Mouse (Mus musculus) spleen, adult 2 months (tissue): Measurements from ENCODE around the gene Gm30737. TPM values are rescaled to one million over a fixed set of nuclear protein-coding genes. Genes with fewer than 3 reads are reported as not detected.
"Not testable (repeated sequence)": the region's sequence is repeated elsewhere in the genome, so short reads cannot be mapped to it uniquely, and the experiment has no call there.

Experiments used
- DNase-seq, 2 experiments: peaks; one replicate each; pipeline versions ENCODE4 v3.0.0 to v3.0.0-alpha.2; 2012 to 2021; ENCODE audit warnings: low spot score in 2 of 2, low read depth in 1 of 2
- H3K27ac ChIP-seq: fragments of 200-500 bp; 2 replicates; pipeline ENCODE4 v1.5.1; 2012; ENCODE audit warnings: low read length, inconsistent platforms; ENCODE audit not compliant: insufficient read depth
- H3K27me3 ChIP-seq: fragments of 200-500 bp; 2 replicates; pipeline ENCODE4 v1.6.1; 2012; ENCODE audit warnings: mild to moderate bottlenecking, moderate library complexity, low read length, inconsistent platforms; ENCODE audit not compliant: control insufficient read depth, insufficient read depth
- H3K36me3 ChIP-seq: fragments of 200-500 bp; 2 replicates; pipeline ENCODE4 v1.6.1; 2012; ENCODE audit warnings: mild to moderate bottlenecking, low read length, inconsistent platforms; ENCODE audit not compliant: control insufficient read depth, insufficient read depth
- H3K4me1 ChIP-seq: fragments of 200-500 bp; 2 replicates; pipeline ENCODE4 v1.6.1; 2011; ENCODE audit warnings: inconsistent platforms; ENCODE audit not compliant: control insufficient read depth, insufficient read depth, insufficient read length
- H3K4me3 ChIP-seq: fragments of 200-500 bp; 2 replicates; pipeline ENCODE4 v1.5.1; 2011; ENCODE audit warnings: mild to moderate bottlenecking, inconsistent platforms; ENCODE audit not compliant: insufficient read depth, insufficient read length; ENCODE audit errors: extremely low read depth
- WGBS: fragments of 180-500 bp; shearing (Covaris S2); methylation state at CpG from one replicate; pipeline ENCODE4 v1.1.7; 2018; 5-methylcytosine and 5-hydroxymethylcytosine counted together
- polyA plus RNA-seq: library from polyadenylated mRNA; depleted of rRNA; stranded (reverse); fragments of >200 nt; gene quantifications from 2 replicates; pipeline ENCODE4 v1.2.3, GENCODE M21; 2012; rRNA removed

Gene Gm30737
- not detected in 2 replicates for polyA plus RNA-seq

DNA sequence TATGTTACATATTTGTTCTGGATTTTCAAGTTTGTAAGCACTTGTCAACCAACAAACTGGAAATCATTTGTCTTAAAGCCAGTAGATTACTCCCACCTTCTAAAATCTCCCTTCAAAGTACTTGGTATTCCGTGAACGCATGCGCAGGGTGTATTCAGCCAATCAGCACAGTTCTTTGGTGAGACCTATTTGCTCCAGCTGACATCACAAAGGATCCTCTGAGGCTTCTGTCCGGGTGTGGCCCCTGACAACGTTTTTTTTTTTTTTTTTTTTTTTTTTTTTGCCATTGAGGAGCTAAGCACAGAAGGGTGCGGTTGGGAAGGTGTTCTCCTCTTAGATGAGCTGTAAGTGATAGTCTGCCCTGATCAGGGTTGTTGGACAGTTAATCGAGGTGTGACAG is at the start of gene Gm30737:
Gm30737 (plus strand) TSS at position 301 of the 400 bp plus-strand sequence.
- not testable (repeated sequence) for H3K27me3 ChIP-seq, DNase-seq, H3K4me3 ChIP-seq, H3K36me3 ChIP-seq, H3K4me1 ChIP-seq, H3K27ac ChIP-seq
- no CpG with 5 or more reads among the region's 7 CpGs for WGBS
